Mouse (Mus musculus) heart, embryonic 14.5 days (tissue): ENCODE data around the gene Rcc1l. TPM values are rescaled to one million over a fixed set of nuclear protein-coding genes. Genes with fewer than 3 reads are reported as not detected.

ENCODE experiments used
- ATAC-seq: fragments of 200-750 bp; cut with Nextera tagmentation; 2 replicates; pipeline ENCODE4 v1.8.0; 2017; ENCODE audit warnings: low read depth, moderate TSS enrichment; ENCODE audit not compliant: insufficient number of reproducible peaks, insufficient read depth, low FRiP score
- H3K27ac ChIP-seq, 2 experiments: fragments of 200-500 bp in 1 of 2; fragments of 300-500 bp in 1 of 2; sonication (generic) in 1 of 2; replicated peaks in 1 of 2; 2 replicates each; pipeline ENCODE4 v1.5.1; 2012 to 2014; ENCODE audit warnings: low read depth in 2 of 2, low read length in 2 of 2, control low read depth in 1 of 2, mild to moderate bottlenecking in 1 of 2, mixed read lengths in 1 of 2; ENCODE audit not compliant: control insufficient read depth in 1 of 2, insufficient read depth in 1 of 2
- H3K27me3 ChIP-seq: fragments of 300-500 bp; sonication (generic); 2 replicates; pipeline ENCODE4 v1.6.1; 2014; ENCODE audit warnings: mild to moderate bottlenecking, low read length, control low read depth; ENCODE audit not compliant: control insufficient read depth, insufficient read depth
- H3K36me3 ChIP-seq: fragments of 300-500 bp; sonication (generic); 2 replicates; pipeline ENCODE4 v1.6.1; 2014; ENCODE audit warnings: mild to moderate bottlenecking, control low read depth, low read length, mixed read lengths; ENCODE audit not compliant: control insufficient read depth, insufficient read depth
- H3K4me1 ChIP-seq, 2 experiments: fragments of 200-500 bp in 1 of 2; fragments of 300-500 bp in 1 of 2; sonication (generic) in 1 of 2; 2 replicates each; pipeline ENCODE4 v1.6.1; 2012 to 2014; ENCODE audit warnings: low read length in 2 of 2, control low read depth in 1 of 2, mixed read lengths in 1 of 2; ENCODE audit not compliant: control insufficient read depth in 2 of 2, insufficient read depth in 2 of 2
- H3K4me2 ChIP-seq: fragments of 300-500 bp; sonication (generic); 2 replicates; pipeline ENCODE4 v1.6.1; 2014; ENCODE audit warnings: mild to moderate bottlenecking, low read length
- H3K4me3 ChIP-seq, 2 experiments: fragments of 200-500 bp in 1 of 2; fragments of 300-500 bp in 1 of 2; sonication (generic) in 1 of 2; 2 replicates each; pipeline ENCODE4 v1.5.1; 2012 to 2014; ENCODE audit warnings: low read length in 2 of 2, mild to moderate bottlenecking in 2 of 2, control low read depth in 1 of 2, low read depth in 1 of 2, moderate library complexity in 1 of 2; ENCODE audit not compliant: control insufficient read depth in 1 of 2, insufficient read depth in 1 of 2
- H3K9ac ChIP-seq: fragments of 300-500 bp; sonication (generic); 2 replicates; pipeline ENCODE4 v1.6.1; 2014; ENCODE audit warnings: mild to moderate bottlenecking, low read length
- H3K9me3 ChIP-seq: fragments of 300-500 bp; sonication (generic); 2 replicates; pipeline ENCODE4 v1.6.1; 2016; ENCODE audit warnings: low read length, control low read depth; ENCODE audit not compliant: control insufficient read depth
- WGBS: fragments of 180-500 bp; shearing (Covaris S2); extraction: QIAGEN DNeasy Blood & Tissue Kit; methylation state at CpG from one replicate; pipeline ENCODE4 v1.1.7; 2014; 5-methylcytosine and 5-hydroxymethylcytosine counted together
- polyA plus RNA-seq: library from polyadenylated mRNA; unstranded; fragments of >200 nt; fragmentation: Nextera tagmentation; extraction: Ambion mirVana; gene quantifications from 2 replicates; pipeline ENCODE4 v1.2.1, GENCODE M21; 2014

The Rcc1l gene
- 18.8 and 21.5 TPM in 2 replicates for polyA plus RNA-seq

DNA sequence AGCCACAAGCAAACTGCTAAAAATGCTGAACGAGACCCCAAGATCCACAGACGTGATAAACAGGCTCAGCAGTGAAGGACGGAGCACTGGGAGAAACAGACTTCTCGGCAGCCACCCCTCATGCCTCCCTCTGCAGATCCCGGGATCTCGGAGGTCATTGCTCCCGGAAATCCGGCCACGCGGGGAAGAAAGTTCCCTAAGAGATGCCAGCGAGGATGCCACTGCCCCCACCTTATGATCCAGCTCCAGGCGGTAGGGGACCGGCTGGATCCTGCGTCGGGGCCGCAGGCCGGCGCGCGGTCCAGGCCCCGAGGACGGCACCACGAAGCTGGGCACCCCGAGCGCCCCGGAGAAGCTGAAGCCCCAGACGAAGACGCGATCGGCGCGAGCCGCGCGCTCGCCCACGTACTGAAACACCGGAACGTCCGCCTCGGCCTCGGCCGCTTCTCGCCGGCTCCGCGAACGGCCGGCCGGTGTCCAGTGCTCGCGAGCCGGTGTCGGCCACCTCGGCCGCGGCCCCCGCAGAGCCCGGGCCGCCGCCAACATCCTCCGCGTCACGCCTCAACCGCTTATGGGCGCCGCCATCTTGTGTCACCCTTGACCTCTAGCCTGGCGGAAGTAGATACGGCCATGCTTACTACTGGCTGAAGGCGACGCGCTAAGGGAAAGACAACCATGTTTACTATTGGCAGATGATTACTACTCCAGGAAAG lies at the start of gene Rcc1l:
TSS of gene Rcc1l (minus strand) at position 606 of the 713 bp plus-strand sequence.
- Histone ChIP-seq H3K4me1 (peaks cover 6 to 8% of the 10 kb centered on the region in 2 experiments), H3K9ac (peak within 1 kb of the TSS; percentile 81), H3K36me3 (peaks cover 13% of the 10 kb centered on the region), H3K27me3 (no peaks in the 10 kb centered on the region), H3K9me3 (no peaks in the 10 kb centered on the region), H3K4me3 (peak within 1 kb of the TSS; percentile 91 to 95), H3K4me2 (peak within 1 kb of the TSS; percentile 86), H3K27ac (peak within 1 kb of the TSS; percentile 78 to 82)
- ATAC-seq, result peak; percentile 86
- under 1% methylated on average over 72 of the region's 72 CpGs for WGBS

DNA sequence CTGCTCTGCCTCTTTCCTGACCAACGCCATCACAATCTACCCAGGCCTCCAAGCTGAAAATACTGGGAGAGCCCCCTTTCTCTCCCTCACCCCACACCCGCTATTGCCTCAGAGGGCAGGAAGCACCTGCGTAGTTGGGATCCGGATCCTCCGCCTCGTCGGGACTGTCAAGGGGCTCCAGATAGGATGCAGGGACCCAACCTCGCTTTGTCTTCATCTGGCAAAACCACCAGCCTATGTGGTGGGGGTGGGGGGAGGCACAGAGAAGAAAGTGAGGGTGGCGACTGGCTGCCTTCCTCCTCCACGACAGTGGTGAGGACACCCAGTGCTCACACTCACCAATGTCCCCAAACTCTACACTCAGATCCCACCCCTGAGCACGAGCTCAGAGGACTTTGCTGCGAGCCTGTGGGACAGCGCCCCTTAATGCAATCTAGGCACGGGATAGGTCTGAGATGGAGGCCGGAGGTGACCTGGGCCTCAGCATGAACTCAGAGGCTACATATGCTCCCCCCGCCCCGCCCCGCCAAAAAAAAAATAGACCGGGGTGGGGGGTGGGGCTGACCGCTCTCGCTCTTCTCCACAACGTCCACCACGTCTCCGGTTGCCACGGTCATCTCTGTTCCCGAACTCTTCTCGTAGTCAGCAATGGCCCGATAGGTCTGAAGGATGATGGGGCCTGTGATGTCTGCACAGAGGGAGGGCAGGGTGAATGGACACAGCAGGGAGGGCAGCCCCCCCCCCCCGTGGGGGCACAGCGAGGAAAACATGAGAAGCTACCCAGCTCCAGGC lies 48.7 kb upstream of the Rcc1l start:
- Histone ChIP-seq H3K4me2 (no peak overlapping the region), H3K9ac (no peak overlapping the region), H3K9me3 (no peaks in the 10 kb centered on the region), H3K36me3 (no peaks in the 10 kb centered on the region), H3K4me3 (no peak overlapping the region), H3K27me3 (peaks cover 19% of the 10 kb centered on the region), H3K4me1 (peaks cover 9 to 21% of the 10 kb centered on the region in 2 experiments), H3K27ac (no peak overlapping the region)
- ATAC-seq, result no peak
- WGBS, result 76% methylated on average over 30 of the region's 30 CpGs

DNA sequence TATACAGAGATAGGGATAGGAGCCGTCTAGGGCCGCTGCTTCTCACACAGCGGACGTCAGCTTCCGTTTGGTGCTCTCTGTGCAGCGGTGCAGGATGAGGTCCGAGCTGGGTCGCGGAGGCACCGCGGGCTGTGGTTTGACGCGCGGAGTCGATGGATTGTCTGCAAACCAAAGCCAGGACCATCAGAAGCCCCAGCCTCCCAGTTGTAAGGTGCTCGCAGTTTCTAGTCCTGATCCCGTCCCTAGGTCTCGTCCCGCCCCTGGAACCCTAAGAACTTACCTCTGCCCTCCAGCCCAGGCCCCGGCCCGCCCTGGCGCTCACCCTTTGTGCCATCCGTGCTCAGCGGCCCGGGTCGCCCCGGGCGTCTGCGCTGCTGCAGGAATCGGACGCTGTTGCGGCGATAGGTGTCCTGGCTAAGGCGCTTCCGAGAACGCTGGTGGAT lies 45.2 kb upstream of the Rcc1l start:
- ATAC-seq, result no peak
- Histone ChIP-seq H3K4me3 (peak overlapping the region; percentile 21 to 31), H3K27ac (no peak overlapping the region), H3K9ac (peak overlapping the region; percentile 73), H3K4me1 (peaks cover 3 to 10% of the 10 kb centered on the region in 2 experiments; a peak in 3 of 4 replicates), H3K4me2 (peak overlapping the region; percentile 76), H3K9me3 (no peaks in the 10 kb centered on the region), H3K27me3 (peaks cover 19% of the 10 kb centered on the region), H3K36me3 (peaks cover 4% of the 10 kb centered on the region; the same call in 1 of the 2 replicates)
- 2% methylated on average over 36 of the region's 36 CpGs for WGBS

DNA sequence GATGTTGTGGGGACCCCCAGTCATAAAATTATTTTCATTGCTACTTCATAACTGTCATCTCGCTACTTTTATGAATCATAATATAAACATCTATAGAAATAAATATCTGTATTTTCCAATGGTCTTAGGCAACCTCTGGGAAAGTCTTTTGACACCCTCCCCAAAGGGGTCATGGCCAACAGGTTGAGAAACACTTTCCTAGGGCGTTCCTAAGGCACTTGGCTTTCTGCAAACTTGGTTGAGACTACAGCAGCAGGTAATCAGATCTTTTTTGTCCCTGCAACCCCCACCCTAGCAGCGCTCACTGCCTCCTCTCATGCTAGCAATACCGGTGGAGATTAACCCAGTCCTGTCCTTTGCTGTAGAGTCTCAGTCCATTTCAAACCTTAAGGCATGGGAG lies 44.7 kb upstream of the Rcc1l start:
- Histone ChIP-seq H3K27me3 (peaks cover 19% of the 10 kb centered on the region), H3K4me2 (peak overlapping the region; percentile 76), H3K9me3 (no peaks in the 10 kb centered on the region), H3K27ac (no peak overlapping the region), H3K9ac (peak overlapping the region; percentile 73; the same call in 1 of the 2 replicates), H3K4me1 (peaks cover 0 to 10% of the 10 kb centered on the region in 2 experiments; a peak in 3 of 4 replicates), H3K36me3 (peaks cover 8% of the 10 kb centered on the region; the same call in 1 of the 2 replicates), H3K4me3 (peak overlapping the region in 1 of 2 experiments; percentile 31; a peak in 2 of 4 replicates)
- 42% methylated on average over 4 of the region's 4 CpGs for WGBS
- ATAC-seq, result no peak

DNA sequence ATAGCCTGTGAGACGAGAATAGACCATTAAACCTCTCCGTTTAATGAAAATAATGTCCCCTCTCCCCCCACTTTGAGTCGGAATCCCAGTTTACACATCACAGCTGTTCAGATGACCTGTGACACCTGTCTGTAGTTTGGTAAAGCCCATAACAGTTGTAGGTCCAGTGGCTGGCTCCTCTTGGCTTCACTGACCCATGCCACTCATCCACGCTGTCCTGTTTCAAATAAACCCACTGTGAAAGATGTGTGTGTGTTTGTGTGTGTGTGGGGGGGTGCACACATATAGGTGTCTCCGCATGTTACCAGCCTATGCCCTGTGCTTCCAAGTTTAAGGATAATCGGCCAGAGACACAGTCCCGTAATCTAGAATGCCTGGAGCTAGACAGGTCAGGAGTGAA lies 41.3 kb upstream of the Rcc1l start:
- H3K9me3 ChIP-seq, result no peaks in the 10 kb centered on the region
- no peak overlapping the region for H3K27ac ChIP-seq
- 89% methylated on average over 7 of the region's 7 CpGs for WGBS
- no peak for ATAC-seq
- no peak overlapping the region for H3K4me3 ChIP-seq
- peaks cover 8% of the 10 kb centered on the region; the same call in 1 of the 2 replicates for H3K36me3 ChIP-seq
- H3K4me1 ChIP-seq, result peaks cover 0 to 10% of the 10 kb centered on the region in 2 experiments; a peak in 3 of 4 replicates
- H3K27me3 ChIP-seq, result peaks cover 17% of the 10 kb centered on the region
- H3K9ac ChIP-seq, result no peak overlapping the region
- no peak overlapping the region for H3K4me2 ChIP-seq

DNA sequence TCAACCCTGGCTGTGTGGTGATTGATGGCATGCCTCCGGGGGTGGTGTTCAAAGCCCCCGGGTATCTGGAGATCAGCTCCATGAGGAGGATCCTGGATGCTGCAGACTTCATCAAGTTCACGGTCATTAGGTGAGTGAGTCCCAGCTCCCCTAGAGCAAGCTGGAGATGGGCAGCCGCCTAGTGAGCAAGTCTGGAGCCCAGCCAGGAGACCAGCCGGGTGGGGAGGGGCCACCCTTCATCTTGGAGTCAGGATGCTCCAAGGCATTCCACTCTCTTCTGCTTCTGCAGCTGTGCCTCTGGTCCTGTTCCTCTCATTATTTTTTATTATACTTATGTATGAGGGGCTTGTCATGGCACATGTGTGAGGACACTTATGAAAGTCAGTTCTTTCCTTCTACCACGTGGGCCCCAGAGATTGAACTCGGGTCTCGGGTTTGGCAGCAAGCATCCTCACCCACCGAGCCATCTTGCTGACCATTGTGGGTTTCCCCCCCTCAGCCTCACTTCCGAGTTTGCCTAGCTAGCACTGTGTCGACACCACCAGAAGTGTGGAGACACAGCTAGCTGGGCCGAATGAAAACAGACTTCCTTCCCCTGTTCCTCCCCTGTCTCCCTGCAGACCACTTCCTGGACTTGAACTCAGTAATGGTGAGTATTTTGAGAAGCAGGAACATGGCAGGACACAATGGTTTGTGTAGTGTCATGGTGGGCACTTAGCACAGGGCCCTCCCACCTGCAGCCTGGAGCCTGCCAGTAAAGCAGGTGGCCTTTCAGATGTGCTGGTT lies 37.6 kb upstream of the Rcc1l start:
- no peak overlapping the region for H3K4me2 ChIP-seq
- H3K4me1 ChIP-seq, result no peaks in the 10 kb centered on the region; a peak in 1 of 4 replicates
- H3K27ac ChIP-seq, result no peak overlapping the region
- no peaks in the 10 kb centered on the region for H3K9me3 ChIP-seq
- no peak overlapping the region for H3K9ac ChIP-seq
- no peak overlapping the region for H3K4me3 ChIP-seq
- 62% methylated on average over 12 of the region's 12 CpGs for whole genome bisulfite sequencing
- peaks cover 8% of the 10 kb centered on the region; the same call in 1 of the 2 replicates for H3K36me3 ChIP-seq
- ATAC-seq, result no peak
- H3K27me3 ChIP-seq, result no peaks in the 10 kb centered on the region
